Mouse (Mus musculus): Measurements from ENCODE around the gene Phactr1.

- TF ChIP-seq CTCF (IDR thresholded peaks at IDR 0.05; ENCODE audit: low read depth, low read length), result no peak
- no peak for TF ChIP-seq GATA1 (IDR thresholded peaks at IDR 0.05; ENCODE audit: borderline replicate concordance, low read length)
- no peak for TF ChIP-seq POLR2AphosphoS5 (IDR thresholded peaks at IDR 0.05; ENCODE audit: insufficient replicate concordance, low read depth, low read length)
Measured at GRCm38 (mm10) chr13:42709611-42710331, 29.3 kb downstream of the Phactr1 start.
